Mouse (Mus musculus): ENCODE measurements around the gene Zkscan17. TPM values are rescaled to one million over a fixed set of nuclear protein-coding genes. Genes with fewer than 3 reads are reported as not detected.

Gene Zkscan17
- polyA plus RNA-seq, 1 experiment from 2014 or later, result 21.5 TPM

DNA sequence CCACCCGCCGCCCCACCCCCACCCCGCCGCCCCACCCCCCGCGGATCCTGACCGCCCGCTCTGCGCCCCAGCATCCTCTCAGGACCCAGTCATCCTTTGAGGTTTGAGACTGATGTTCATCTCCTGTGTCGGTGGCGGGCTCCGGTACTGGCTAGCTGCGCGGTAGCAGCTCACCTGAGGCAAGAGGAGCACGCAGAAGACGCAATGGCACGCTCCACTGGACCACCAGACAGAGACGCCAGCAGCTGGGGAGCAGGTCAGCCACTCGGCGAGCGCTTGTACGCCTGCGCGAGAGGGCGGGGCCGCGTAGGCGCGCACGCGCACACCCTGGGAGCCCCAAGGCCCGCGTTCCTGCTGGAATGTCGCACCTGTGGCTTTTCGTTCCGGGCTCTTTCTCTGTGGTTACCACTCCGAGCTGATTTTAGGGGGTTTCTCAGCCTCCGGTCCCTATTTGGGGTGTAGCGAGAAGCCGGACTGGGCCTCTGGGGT, 76.8 kb downstream of the Zkscan17 start, which contains the start of gene Jmjd4:
TSS of gene Jmjd4 (plus strand) at position 305 of the 489 bp plus-strand sequence.
- H3K36me3 ChIP-seq (replicated peaks; ENCODE audit: control insufficient read depth, insufficient read depth, low read depth, low read length), result peaks cover under 1% of the 10 kb centered on the region

GRCm38 (mm10) chr11:59443102-59443501, 83.4 kb downstream of the Zkscan17 start:
- Histone ChIP-seq H3K4me2 (ENCODE audit: low read depth, low read length) (no peak overlapping the region), H3K36me3 (replicated peaks; ENCODE audit: control insufficient read depth, insufficient read depth, low read depth, low read length) (peaks cover under 1% of the 10 kb centered on the region; the same call in 1 of the 2 replicates), H3K9me3 (replicated peaks; ENCODE audit: control insufficient read depth, low read length) (no peaks in the 10 kb centered on the region), H3K9ac (replicated peaks; ENCODE audit: low read length) (no peak overlapping the region), H3K4me3 (ENCODE audit: low read depth, low read length) (no peak overlapping the region), H3K4me1 (ENCODE audit: control insufficient read depth, insufficient read depth, low read length) (no peaks in the 10 kb centered on the region), H3K27me3 (ENCODE audit: control insufficient read depth, insufficient read depth, low read length) (no peaks in the 10 kb centered on the region), H3K27ac (replicated peaks; ENCODE audit: low read depth, low read length) (no peak overlapping the region)
- ATAC-seq (replicated peaks; ENCODE audit: insufficient number of reproducible peaks, low FRiP score, low TSS enrichment, low read depth) (no peak), DNase-seq (ENCODE audit: low spot score) (no peak)

More for the DNA sequence above, 76.8 kb downstream of the Zkscan17 start, which contains the start of gene Jmjd4:
- Histone ChIP-seq H3K4me1 (ENCODE audit: control insufficient read depth, insufficient read depth, low read length) (no peaks in the 10 kb centered on the region; the same call in 1 of the 2 replicates), H3K4me2 (ENCODE audit: low read depth, low read length) (peak within 1 kb of the TSS; percentile 90), H3K4me3 (ENCODE audit: low read depth, low read length) (peak within 1 kb of the TSS; percentile 82), H3K27me3 (ENCODE audit: control insufficient read depth, insufficient read depth, low read length) (no peaks in the 10 kb centered on the region), H3K27ac (replicated peaks; ENCODE audit: low read depth, low read length) (no peak within 1 kb of the TSS; the same call in 1 of the 2 replicates), H3K9ac (replicated peaks; ENCODE audit: low read length) (peak within 1 kb of the TSS; percentile 80), H3K9me3 (replicated peaks; ENCODE audit: control insufficient read depth, low read length) (no peaks in the 10 kb centered on the region)
- peak; percentile 93 for DNase-seq (ENCODE audit: low spot score)
- ATAC-seq (replicated peaks; ENCODE audit: insufficient number of reproducible peaks, low FRiP score, low TSS enrichment, low read depth), result peak; percentile 84
- WGBS, result under 1% methylated on average over 38 of the region's 40 CpGs

GRCm38 (mm10) chr11:59437954-59438353, 88.6 kb downstream of the Zkscan17 start:
- ATAC-seq (replicated peaks; ENCODE audit: insufficient number of reproducible peaks, low FRiP score, low TSS enrichment, low read depth) (no peak), DNase-seq (ENCODE audit: low spot score) (no peak)
- no peak overlapping the region for H3K9ac ChIP-seq (replicated peaks; ENCODE audit: low read length)
- peaks cover 12% of the 10 kb centered on the region for H3K36me3 ChIP-seq (replicated peaks; ENCODE audit: control insufficient read depth, insufficient read depth, low read depth, low read length)
- H3K9me3 ChIP-seq (replicated peaks; ENCODE audit: control insufficient read depth, low read length), result no peaks in the 10 kb centered on the region
- 96% methylated on average over 12 of the region's 12 CpGs for WGBS
- no peak overlapping the region for H3K4me3 ChIP-seq (ENCODE audit: low read depth, low read length)
- no peak overlapping the region for H3K27ac ChIP-seq (replicated peaks; ENCODE audit: low read depth, low read length)
- H3K4me1 ChIP-seq (ENCODE audit: control insufficient read depth, insufficient read depth, low read length), result no peaks in the 10 kb centered on the region
- no peaks in the 10 kb centered on the region for H3K27me3 ChIP-seq (ENCODE audit: control insufficient read depth, insufficient read depth, low read length)
- no peak overlapping the region for H3K4me2 ChIP-seq (ENCODE audit: low read depth, low read length)

Other genes with a start within 250 kb of the Zkscan17 start
- 0.39 and 0.77 TPM in 2 replicates for gene Wnt3a, start 236.0 kb downstream of the Zkscan17 start, polyA plus RNA-seq (2014; fragmentation: Nextera tagmentation; extraction: Ambion mirVana)
- gene Wnt9a, start 219.8 kb downstream of the Zkscan17 start, polyA plus RNA-seq (2014; fragmentation: Nextera tagmentation; extraction: Ambion mirVana), result 1.6 and 1.8 TPM in 2 replicates
- gene Prss38, start 151.1 kb downstream of the Zkscan17 start, polyA plus RNA-seq (2014; fragmentation: Nextera tagmentation; extraction: Ambion mirVana), result 0.17 TPM in 1 of 2 replicates, not detected in the other
- gene Jmjd4, start 76.7 kb downstream of the Zkscan17 start, polyA plus RNA-seq (2014; fragmentation: Nextera tagmentation; extraction: Ambion mirVana), result 16.1 and 16.2 TPM in 2 replicates
- gene Snap47, start 75.6 kb downstream of the Zkscan17 start, polyA plus RNA-seq (2014; fragmentation: Nextera tagmentation; extraction: Ambion mirVana), result 177 and 191 TPM in 2 replicates
- gene Zfp867, start 54.3 kb downstream of the Zkscan17 start, polyA plus RNA-seq (2014; fragmentation: Nextera tagmentation; extraction: Ambion mirVana), result 10.3 and 11.8 TPM in 2 replicates
- 0.11 and 0.13 TPM in 2 replicates for gene Nlrp3, start 14.8 kb upstream of the Zkscan17 start, polyA plus RNA-seq (2014; fragmentation: Nextera tagmentation; extraction: Ambion mirVana)
- gene Olfr222, start 49.5 kb upstream of the Zkscan17 start, polyA plus RNA-seq (2014; fragmentation: Nextera tagmentation; extraction: Ambion mirVana), result not detected in 2 replicates
- gene Olfr223, start 66.5 kb upstream of the Zkscan17 start, polyA plus RNA-seq (2014; fragmentation: Nextera tagmentation; extraction: Ambion mirVana), result not detected in 2 replicates
- 63.9 and 64.8 TPM in 2 replicates for gene Mprip, start 134.6 kb upstream of the Zkscan17 start, polyA plus RNA-seq (2014; fragmentation: Nextera tagmentation; extraction: Ambion mirVana)